Mouse (Mus musculus) cerebellum, adult 2 months (tissue): ENCODE measurements around the gene Brpf1. TPM values are rescaled to one million over a fixed set of nuclear protein-coding genes. Genes with fewer than 3 reads are reported as not detected.
"Not testable (repeated sequence)": the region's sequence is repeated elsewhere in the genome, so short reads cannot be mapped to it uniquely, and the experiment has no call there.

Experiments
- DNase-seq, 2 experiments: peaks; one replicate each; pipeline ENCODE4 v3.0.0; 2021
- H3K27ac ChIP-seq: fragments of 200-500 bp; 2 replicates; pipeline ENCODE4 v1.5.1; 2012; ENCODE audit warnings: low read length, control low read depth, inconsistent platforms; ENCODE audit not compliant: insufficient read depth
- H3K27me3 ChIP-seq: fragments of 200-500 bp; 2 replicates; pipeline ENCODE4 v1.6.1; 2012; ENCODE audit warnings: inconsistent platforms, mild to moderate bottlenecking, low read length, moderate library complexity; ENCODE audit not compliant: control insufficient read depth, insufficient read depth
- H3K4me1 ChIP-seq: fragments of 200-500 bp; 2 replicates; pipeline ENCODE4 v1.6.1; 2011; ENCODE audit warnings: low read length; ENCODE audit not compliant: control insufficient read depth, insufficient read depth
- H3K4me3 ChIP-seq: fragments of 200-500 bp; replicated peaks from 2 replicates; pipeline ENCODE3; 2011; ENCODE audit warnings: mild to moderate bottlenecking, low read depth, low read length, control low read depth; ENCODE audit not compliant: insufficient read depth
- CTCF ChIP-seq: fragments of 200-500 bp; IDR thresholded peaks from 2 replicates; pipeline ENCODE4 v1.5.1; 2011; ENCODE audit warnings: low read depth, mild to moderate bottlenecking, control low read depth, low read length, moderate library complexity, borderline replicate concordance; ENCODE audit not compliant: insufficient read depth
- POLR2A ChIP-seq: fragments of 200-500 bp; IDR thresholded peaks from 2 replicates; pipeline ENCODE4 v1.6.1; 2011; ENCODE audit warnings: low read length, control low read depth, borderline replicate concordance; ENCODE audit not compliant: insufficient read depth
- WGBS: fragments of 180-500 bp; shearing (Covaris S2); methylation state at CpG from one replicate; pipeline ENCODE4 v1.1.7; 2018; 5-methylcytosine and 5-hydroxymethylcytosine counted together
- polyA plus RNA-seq: library from polyadenylated mRNA; depleted of rRNA; stranded (reverse); fragments of >200 nt; gene quantifications from 2 replicates; pipeline ENCODE4 v1.2.3, GENCODE M21; 2012

Brpf1 gene
- polyA plus RNA-seq, 1 experiment = 48.1 TPM

DNA sequence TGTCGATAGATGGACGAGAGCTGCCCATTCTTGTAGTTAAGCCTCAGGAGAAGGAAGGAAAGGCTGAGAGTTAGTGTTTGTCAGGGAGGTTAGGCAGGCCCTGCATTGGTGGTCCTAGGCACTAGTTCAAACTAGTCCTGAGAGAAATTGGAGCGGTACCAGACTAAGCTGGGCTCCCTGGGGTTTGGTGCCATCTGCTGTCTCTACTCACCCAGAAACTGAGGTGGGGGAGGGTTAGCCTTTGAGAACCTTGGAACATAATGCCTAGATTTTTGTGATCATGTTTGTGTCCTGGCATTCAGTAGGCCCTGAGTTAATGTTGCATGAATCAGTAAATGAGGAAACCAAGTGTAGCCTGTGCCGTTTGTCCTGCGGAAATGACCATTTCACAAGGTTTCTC lies 1.2 kb downstream of the Brpf1 start:
- H3K27ac ChIP-seq = peak overlapping the region; percentile 99
- TF ChIP-seq CTCF (0 out of 2 replicates have a peak, but pooled peaks have one; percentile 15), POLR2A (no peak)

DNA sequence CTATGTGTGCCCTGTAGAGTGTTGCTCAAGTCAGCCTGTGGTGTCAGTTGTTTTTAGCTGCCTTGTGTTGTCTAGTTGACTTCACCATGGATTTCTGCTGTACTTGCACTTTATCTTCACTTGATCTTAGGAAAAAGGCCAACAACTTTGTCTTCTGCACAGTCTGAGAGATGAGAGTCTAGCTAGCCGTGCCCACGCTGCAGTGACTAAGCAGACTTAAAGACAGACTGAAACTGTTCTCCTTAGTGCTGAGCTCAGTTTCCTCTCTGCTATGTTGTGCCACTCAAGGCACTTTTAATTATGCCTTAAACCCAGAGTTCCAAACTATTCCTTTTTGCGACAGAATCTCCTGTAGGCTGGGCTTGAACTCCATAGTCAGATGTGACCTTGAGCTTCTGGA lies 9.0 kb downstream of the Brpf1 start:
- 88% methylated on average over 3 of the region's 3 CpGs for WGBS

More for the DNA sequence above, 1.2 kb downstream of the Brpf1 start:
- Histone ChIP-seq H3K27me3 (no peaks in the 10 kb centered on the region), H3K4me3 (peak overlapping the region; percentile 88), H3K4me1 (peaks cover 14% of the 10 kb centered on the region)
- 2% methylated on average over 5 of the region's 5 CpGs for WGBS
- peak; percentile 84 to 85 for DNase-seq

GRCm38 (mm10) chr6:113326533-113327315 lies 19.8 kb downstream of the Brpf1 start, which contains the start of gene Ogg1:
Gene Ogg1, plus strand, starts transcription at chr6:113326972.
- peaks cover 6% of the 10 kb centered on the region; the same call in 1 of the 2 replicates for H3K4me1 ChIP-seq
- under 1% methylated on average over 52 of the region's 52 CpGs for WGBS
- no peaks in the 10 kb centered on the region for H3K27me3 ChIP-seq
- peak; percentile 86 for TF ChIP-seq POLR2A
- no peak for TF ChIP-seq CTCF
- H3K4me3 ChIP-seq = peak within 1 kb of the TSS; percentile 83
- peak within 1 kb of the TSS; percentile 55 for H3K27ac ChIP-seq
- peak; percentile 97 to 99 for DNase-seq

More for the DNA sequence above, 9.0 kb downstream of the Brpf1 start:
- no peak for TF ChIP-seq CTCF
- TF ChIP-seq POLR2A = no peak
- no peak overlapping the region for H3K27ac ChIP-seq
- H3K27me3 ChIP-seq = no peaks in the 10 kb centered on the region
- no peak overlapping the region for H3K4me3 ChIP-seq
- H3K4me1 ChIP-seq = peaks cover 16% of the 10 kb centered on the region
- DNase-seq = no peak

DNA sequence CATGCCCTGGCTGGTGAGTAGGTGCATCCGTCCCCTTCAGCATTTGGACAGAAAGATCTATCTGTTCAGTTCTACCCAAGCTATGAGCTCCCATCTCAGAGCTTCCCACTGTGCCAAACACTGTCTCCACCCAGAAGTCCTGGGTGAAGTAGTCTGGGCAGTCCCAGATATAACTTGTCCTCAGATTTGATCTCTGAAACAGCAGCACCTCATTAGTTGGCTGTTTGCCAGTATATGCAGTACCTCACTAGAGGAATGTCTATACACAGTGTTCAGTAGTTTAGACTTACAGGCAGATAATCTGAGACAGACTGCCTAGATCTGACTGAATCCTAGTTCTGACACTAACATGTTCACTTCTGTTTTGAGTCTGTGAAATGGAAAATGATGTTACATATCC lies 22.5 kb downstream of the Brpf1 start:
- no peak for DNase-seq
- 92% methylated on average over 1 of the region's 1 CpGs for WGBS
- Histone ChIP-seq H3K4me1 (peaks cover 6% of the 10 kb centered on the region; the same call in 1 of the 2 replicates), H3K27ac (no peak overlapping the region), H3K27me3 (no peaks in the 10 kb centered on the region), H3K4me3 (no peak overlapping the region)
- TF ChIP-seq CTCF (no peak), POLR2A (no peak)

DNA sequence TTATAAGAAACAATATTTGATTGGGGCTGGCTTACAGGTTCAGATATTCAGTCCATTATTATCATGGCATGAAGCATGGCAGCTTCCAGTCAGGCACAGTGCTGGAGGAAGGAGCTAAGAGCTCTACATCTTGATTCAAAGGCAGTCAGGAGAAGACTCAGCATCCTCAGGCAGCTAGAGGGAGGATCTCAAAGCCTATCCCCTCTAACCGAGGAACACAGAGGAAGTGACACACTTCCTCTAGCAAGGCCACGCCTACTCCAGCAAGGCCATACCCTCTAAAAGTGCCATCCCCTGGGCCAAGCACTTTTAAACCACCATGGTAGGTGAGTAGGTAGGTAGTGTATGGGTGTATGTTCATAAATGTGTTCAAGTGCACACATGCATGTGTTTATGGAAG lies 23.6 kb downstream of the Brpf1 start:
- peaks cover 5% of the 10 kb centered on the region; the same call in 1 of the 2 replicates for H3K4me1 ChIP-seq
- H3K4me3 ChIP-seq = no peak overlapping the region
- 67% methylated on average over 2 of the region's 2 CpGs for WGBS
- no peaks in the 10 kb centered on the region for H3K27me3 ChIP-seq
- no peak overlapping the region for H3K27ac ChIP-seq
- DNase-seq = no peak
- no peak for TF ChIP-seq CTCF
- TF ChIP-seq POLR2A = no peak

DNA sequence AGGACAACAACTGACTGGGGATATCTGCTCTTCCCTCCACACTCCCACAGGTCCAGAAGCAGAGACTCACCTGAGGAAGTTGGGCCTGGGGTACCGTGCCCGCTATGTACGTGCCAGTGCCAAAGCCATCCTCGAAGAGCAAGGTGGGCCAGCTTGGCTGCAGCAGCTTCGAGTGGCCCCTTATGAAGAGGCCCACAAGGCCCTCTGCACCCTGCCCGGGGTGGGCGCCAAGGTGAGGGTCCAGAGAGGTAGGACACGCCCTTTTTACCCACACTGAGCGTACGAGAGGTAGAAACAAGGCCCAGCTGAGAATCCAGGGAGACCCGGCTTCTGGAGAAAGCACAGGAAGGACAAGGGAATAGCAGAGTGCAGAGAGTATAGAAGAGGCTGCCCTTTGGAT lies 24.8 kb downstream of the Brpf1 start:
- Histone ChIP-seq H3K4me3 (no peak overlapping the region), H3K27me3 (no peaks in the 10 kb centered on the region), H3K27ac (no peak overlapping the region), H3K4me1 (peaks cover 3% of the 10 kb centered on the region; the same call in 1 of the 2 replicates)
- no peak for DNase-seq
- WGBS = 91% methylated on average over 11 of the region's 11 CpGs
- no peak for TF ChIP-seq CTCF
- TF ChIP-seq POLR2A = no peak

- H3K27ac ChIP-seq, H3K27me3 ChIP-seq, DNase-seq, H3K4me3 ChIP-seq, H3K4me1 ChIP-seq: not testable (repeated sequence)
- 64% methylated on average over 6 of the region's 6 CpGs for WGBS
These were observed 25.8 kb downstream of the Brpf1 start for GRCm38 (mm10) chr6:113332734-113333133.
